In the genomic region with DNA sequence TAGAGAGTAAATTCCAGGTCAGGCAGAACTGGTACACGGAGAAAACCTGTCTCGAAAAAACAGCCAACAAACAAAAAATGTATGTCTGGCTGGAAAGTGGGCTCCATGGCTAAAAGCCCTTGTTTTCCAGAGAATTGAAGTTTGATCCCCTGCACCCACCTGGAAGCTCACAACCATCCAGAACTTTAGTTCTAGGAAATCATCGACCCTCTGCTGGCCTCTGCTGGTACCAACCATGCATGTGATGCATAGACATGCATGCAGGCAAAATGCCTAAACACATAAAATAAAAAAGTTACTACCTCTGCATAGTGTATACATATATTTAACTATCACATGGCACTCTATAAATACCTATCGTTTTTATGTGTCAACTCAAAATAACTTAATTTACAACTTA, we compare ENCODE assay signal across 10 mouse cellular contexts. TPM values are rescaled to one million over a fixed set of nuclear protein-coding genes. Genes with fewer than 3 reads are reported as not detected.
DNase-seq lines count a peak whose midpoint lies in the region; ATAC-seq and TF ChIP-seq lines count a peak whose summit lies in the region.
"Had no signal": no experiment of that assay in that cellular context is flagged by ENCODE, and none has a peak within 500 bp of the region (broad histone marks: within the 10 kb centered on the region; RNA-seq: fewer than 3 reads in every experiment).

No protein-coding gene starts in this region.

- H3K9ac ChIP-seq in intestine, postnatal 0 days (ENCODE audit: low read depth, low read length): no peak overlapping the region
- no peak overlapping the region for H3K9ac ChIP-seq in intestine, embryonic 16.5 days (ENCODE audit: low read depth, low read length)
- no peak overlapping the region for H3K9ac ChIP-seq in lung, embryonic 14.5 days
- H3K9ac ChIP-seq in MEL (ENCODE audit: control insufficient read depth, low read depth, low read length, poor library complexity, severe bottlenecking): no peak overlapping the region
- H3K9ac ChIP-seq: heart, embryonic 13.5 days had no signal

- no peak for ATAC-seq in intestine, postnatal 0 days
- ATAC-seq in intestine, embryonic 16.5 days: no peak
- no peak for ATAC-seq in lung, embryonic 14.5 days (ENCODE audit: insufficient read depth)

- TF ChIP-seq RAD21 in MEL (IDR thresholded peaks at IDR 0.05; ENCODE audit: low read depth, low read length): no peak; the same call in 1 of the 2 replicates

- no peak overlapping the region for H3K4me2 ChIP-seq in intestine, postnatal 0 days (replicated peaks; ENCODE audit: low read depth)
- no peak overlapping the region for H3K4me2 ChIP-seq in intestine, embryonic 16.5 days (ENCODE audit: low read depth, low read length)
- no peak overlapping the region for H3K4me2 ChIP-seq in lung, embryonic 14.5 days
- H3K4me2 ChIP-seq: heart, embryonic 13.5 days had no signal

- H3K9me3 ChIP-seq in intestine, postnatal 0 days (ENCODE audit: control insufficient read depth): no peaks in the 10 kb centered on the region
- no peaks in the 10 kb centered on the region for H3K9me3 ChIP-seq in intestine, embryonic 16.5 days (ENCODE audit: control insufficient read depth, low read length)
- no peaks in the 10 kb centered on the region for H3K9me3 ChIP-seq in lung, embryonic 14.5 days (ENCODE audit: low read depth, low read length)
- no peaks in the 10 kb centered on the region for H3K9me3 ChIP-seq in MEL (replicated peaks; ENCODE audit: insufficient read depth, low read length)
- H3K9me3 ChIP-seq: heart, embryonic 13.5 days had no signal

- H3K27ac ChIP-seq in intestine, postnatal 0 days (ENCODE audit: low read depth, low read length): no peak overlapping the region
- no peak overlapping the region for H3K27ac ChIP-seq in intestine, embryonic 16.5 days (ENCODE audit: low read length)
- no peak overlapping the region for H3K27ac ChIP-seq in lung, embryonic 14.5 days (ENCODE audit: low read depth)
- H3K27ac ChIP-seq in MEL (ENCODE audit: control insufficient read depth, low read depth, low read length): no peak overlapping the region
- H3K27ac ChIP-seq: heart, embryonic 13.5 days had no signal

- H3K79me2 ChIP-seq in MEL (ENCODE audit: control insufficient read depth, insufficient read depth, low read length, poor library complexity): no peaks in the 10 kb centered on the region

- H3K36me3 ChIP-seq in intestine, postnatal 0 days (ENCODE audit: control insufficient read depth, insufficient read depth): no peaks in the 10 kb centered on the region
- H3K36me3 ChIP-seq in intestine, embryonic 16.5 days (ENCODE audit: control insufficient read depth, insufficient read depth, low read length): no peaks in the 10 kb centered on the region
- no peaks in the 10 kb centered on the region for H3K36me3 ChIP-seq in lung, embryonic 14.5 days (ENCODE audit: insufficient read depth)
- peaks cover 0 to 8% of the 10 kb centered on the region in 2 experiments; a peak in 2 of 4 replicates for H3K36me3 ChIP-seq in MEL (ENCODE audit: control insufficient read depth in 1 of 2, insufficient read depth in 2 of 2, low read length in 2 of 2)
- H3K36me3 ChIP-seq: heart, embryonic 13.5 days had no signal

- no peak for TF ChIP-seq POLR2A in MEL (IDR thresholded peaks at IDR 0.05; ENCODE audit: control insufficient read depth in 1 of 2, insufficient read depth in 1 of 2, low read depth in 1 of 2, low read length in 2 of 2, poor library complexity in 1 of 2)

- WGBS in intestine, postnatal 0 days: 63% methylated on average over 4 of the region's 4 CpGs
- 65% methylated on average over 4 of the region's 4 CpGs for WGBS in intestine, embryonic 16.5 days
- 60% methylated on average over 4 of the region's 4 CpGs for WGBS in lung, embryonic 14.5 days

- DNase-seq in lung, embryonic 14.5 days: peak; percentile 9
- DNase-seq in lung, adult 18-20 months: no peak
- DNase-seq in MEL (ENCODE audit: low read depth, low spot score): no peak
- DNase-seq in lung, postnatal 36 days: peak; percentile 24
- DNase-seq in frontal cortex, postnatal 10 days (ENCODE audit: low spot score in 2 of 2): no peak
- DNase-seq: cerebellum, adult 8-10 months; right cerebral cortex, postnatal 25 days had no signal

- TF ChIP-seq EP300 in MEL (IDR thresholded peaks at IDR 0.05; ENCODE audit: low read depth in 1 of 2, low read length in 2 of 2): no peak

- H3K27me3 ChIP-seq in intestine, postnatal 0 days (replicated peaks; ENCODE audit: control insufficient read depth, insufficient read depth, low read length): no peaks in the 10 kb centered on the region
- no peaks in the 10 kb centered on the region for H3K27me3 ChIP-seq in intestine, embryonic 16.5 days (replicated peaks; ENCODE audit: control insufficient read depth, insufficient read depth, low read length)
- no peaks in the 10 kb centered on the region for H3K27me3 ChIP-seq in lung, embryonic 14.5 days (ENCODE audit: insufficient read depth, low read length)
- H3K27me3 ChIP-seq in MEL (ENCODE audit: control insufficient read depth in 1 of 2, insufficient read depth in 2 of 2, low read length in 2 of 2): no peaks in the 10 kb centered on the region
- H3K27me3 ChIP-seq: heart, embryonic 13.5 days had no signal

- H3K4me1 ChIP-seq in intestine, postnatal 0 days (replicated peaks; ENCODE audit: control insufficient read depth, insufficient read depth, low read length): no peaks in the 10 kb centered on the region
- no peaks in the 10 kb centered on the region for H3K4me1 ChIP-seq in intestine, embryonic 16.5 days (ENCODE audit: control insufficient read depth, insufficient read depth, low read length)
- no peaks in the 10 kb centered on the region for H3K4me1 ChIP-seq in lung, embryonic 14.5 days (ENCODE audit: insufficient read depth)
- H3K4me1 ChIP-seq in MEL (ENCODE audit: control insufficient read depth in 1 of 2, insufficient read depth in 2 of 2, low read length in 2 of 2): peaks cover 5 to 10% of the 10 kb centered on the region in 2 experiments

- TF ChIP-seq CTCF in intestine, postnatal 0 days (IDR thresholded peaks at IDR 0.05; ENCODE audit: low read depth): peak; percentile 62
- TF ChIP-seq CTCF in lung, embryonic 14.5 days (IDR thresholded peaks at IDR 0.05; ENCODE audit: low read depth): peak; percentile 30; the same call in 1 of the 2 replicates
- TF ChIP-seq CTCF in MEL (IDR thresholded peaks at IDR 0.05 in 2 of 3, conservative IDR thresholded peaks at IDR 0.05 in 1 of 3; ENCODE audit: control insufficient read depth in 1 of 3, insufficient read depth in 1 of 3, low read depth in 2 of 3, low read length in 3 of 3, poor library complexity in 1 of 3, severe bottlenecking in 1 of 3): peak in 1 of 3 experiments; percentile 37; a peak in 2 of 6 replicates

- no peak overlapping the region for H3K4me3 ChIP-seq in intestine, postnatal 0 days (ENCODE audit: low read depth, low read length)
- H3K4me3 ChIP-seq in intestine, embryonic 16.5 days (ENCODE audit: low read length): no peak overlapping the region
- H3K4me3 ChIP-seq in lung, embryonic 14.5 days (ENCODE audit: low read depth, low read length): no peak overlapping the region
- H3K4me3 ChIP-seq in MEL (ENCODE audit: control insufficient read depth in 1 of 2, insufficient read depth in 1 of 2, low read depth in 2 of 2, low read length in 2 of 2): no peak overlapping the region
- H3K4me3 ChIP-seq: heart, embryonic 13.5 days had no signal

TF ChIP-seq in MEL, 35 proteins besides CTCF, POLR2A, EP300 and RAD21:
- TF ChIP-seq POLR2AphosphoS5 (IDR thresholded peaks at IDR 0.05; ENCODE audit: borderline replicate concordance, low read depth, low read length) (no peak), MAFK (IDR thresholded peaks at IDR 0.05; ENCODE audit: borderline replicate concordance, low read depth, low read length) (no peak), SIN3A (IDR thresholded peaks at IDR 0.05; ENCODE audit: low read length) (no peak), SMC3 (IDR thresholded peaks at IDR 0.05; ENCODE audit: low read depth, low read length) (peak; percentile 32), KAT2A (conservative IDR thresholded peaks at IDR 0.05; ENCODE audit: low read depth, low read length) (no peak), ZMIZ1 (IDR thresholded peaks at IDR 0.05; ENCODE audit: low read depth, low read length) (no peak)

RNA-seq across cellular contexts. Expression of a gene that starts 19.3 kb away (rescaled TPM):
- polyA plus RNA-seq in intestine, postnatal 0 days (2015; fragmentation: Nextera tagmentation; extraction: Ambion mirVana): 2.9 and 3.4 TPM in 2 replicates
- 5.3 and 7.7 TPM in 2 replicates for polyA plus RNA-seq in intestine, embryonic 16.5 days (2015; fragmentation: Nextera tagmentation; extraction: Ambion mirVana)
- polyA plus RNA-seq in lung, embryonic 14.5 days (2014; fragmentation: Nextera tagmentation; extraction: Ambion mirVana): 14.4 and 14.7 TPM in 2 replicates
- total RNA-seq in MEL (2012; rRNA removed): 4.7 and 6.2 TPM in 2 replicates
- 10 to 100 TPM; 11.7 to 27.3 TPM for polyA plus RNA-seq in MEL (2012; ENCODE audit: insufficient read depth in 1 of 2, insufficient read length in 2 of 2, low read depth in 1 of 2, low replicate concordance in 2 of 2, missing spikeins in 1 of 2)

RNA-seq across cellular contexts. Expression of a gene that starts 20.1 kb away (rescaled TPM):
- polyA plus RNA-seq in intestine, postnatal 0 days (2015; fragmentation: Nextera tagmentation; extraction: Ambion mirVana): 1,311 and 1,336 TPM in 2 replicates
- 937 and 949 TPM in 2 replicates for polyA plus RNA-seq in intestine, embryonic 16.5 days (2015; fragmentation: Nextera tagmentation; extraction: Ambion mirVana)
- polyA plus RNA-seq in lung, embryonic 14.5 days (2014; fragmentation: Nextera tagmentation; extraction: Ambion mirVana): 618 and 665 TPM in 2 replicates
- total RNA-seq in MEL (2012; rRNA removed): 719 and 722 TPM in 2 replicates
- 100 to 1,000 TPM in 1 of 2 experiments, not detected in 1; 320 TPM for polyA plus RNA-seq in MEL (2012; ENCODE audit: insufficient read depth in 1 of 2, insufficient read length in 2 of 2, low read depth in 1 of 2, low replicate concordance in 2 of 2, missing spikeins in 1 of 2)

Comparison
In these comparisons a context has a peak if more than half of its experiments do, and no peak if none do; other contexts are left out.
1. DNase-seq: peak in lung, embryonic 14.5 days (single experiment) and lung, postnatal 36 days (single experiment); none in lung, adult 18-20 months (0 of 2), MEL (single experiment) and frontal cortex, postnatal 10 days (0 of 2).